Mouse (Mus musculus) 3134 (cell line): ENCODE results near the gene Btbd9.

Experiments used
- DNase-seq: peaks from one replicate; pipeline ENCODE4 v3.0.0-alpha.2; 2011; ENCODE audit warnings: low spot score; ENCODE audit not compliant: insufficient read length; ENCODE audit errors: extremely low read depth

The Btbd9 gene

GRCm38 (mm10) chr17:30348031-30348430, 228.3 kb downstream of the Btbd9 start:
- no peak for DNase-seq

GRCm38 (mm10) chr17:30347101-30347613, 229.1 kb downstream of the Btbd9 start:
- DNase-seq: no peak

GRCm38 (mm10) chr17:30345008-30345407, 231.3 kb downstream of the Btbd9 start:
- DNase-seq: no peak

- DNase-seq: no peak
These were observed 232.4 kb downstream of the Btbd9 start for GRCm38 (mm10) chr17:30343701-30344473.

DNA sequence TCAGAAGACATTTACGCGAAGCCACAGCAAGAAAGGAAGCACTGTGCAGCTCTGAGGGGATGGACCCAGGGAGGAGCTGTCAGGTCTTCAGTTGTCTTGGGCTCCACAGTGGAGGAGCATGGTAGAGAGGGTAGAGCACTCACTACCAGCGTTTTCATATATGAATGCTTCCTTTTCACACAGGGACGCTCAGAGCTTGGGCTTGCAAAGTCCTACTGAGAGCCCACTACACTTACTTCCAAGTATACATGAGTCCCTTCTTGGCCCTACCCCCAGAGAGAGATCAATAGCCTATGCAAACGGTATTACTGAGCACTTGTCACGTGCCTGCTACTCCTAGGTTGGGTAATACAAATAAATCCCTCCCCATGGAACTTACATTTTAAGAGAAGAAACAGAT, 234.7 kb downstream of the Btbd9 start:
- DNase-seq: no peak

- no peak for DNase-seq
These were observed 235.7 kb downstream of the Btbd9 start for GRCm38 (mm10) chr17:30340495-30341126.

DNA sequence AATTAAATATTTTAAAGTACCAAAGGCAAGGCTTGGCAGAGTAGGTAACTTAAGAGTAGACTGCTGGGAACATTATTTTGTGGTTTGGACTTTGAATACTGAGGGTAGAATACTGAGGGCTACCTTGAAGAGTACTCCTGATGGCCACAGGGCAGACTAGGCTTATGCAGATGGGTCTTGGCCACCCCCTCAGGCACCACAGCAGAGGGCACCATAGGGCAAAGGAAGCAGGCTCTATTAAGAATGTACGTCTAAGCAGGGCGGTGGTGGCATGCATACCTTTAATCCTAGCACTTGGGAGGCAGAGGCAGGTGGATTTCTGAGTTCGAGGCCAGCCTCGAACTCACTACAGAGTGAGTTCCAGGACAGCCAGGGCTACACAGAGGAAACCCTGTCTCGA, 237.0 kb downstream of the Btbd9 start:
- DNase-seq: no peak

- DNase-seq: no peak
These were observed 239.5 kb downstream of the Btbd9 start for GRCm38 (mm10) chr17:30336816-30337215.

GRCm38 (mm10) chr17:30336280-30336679, 240.0 kb downstream of the Btbd9 start:
- no peak for DNase-seq

GRCm38 (mm10) chr17:30335746-30336145, 240.5 kb downstream of the Btbd9 start:
- no peak for DNase-seq

DNA sequence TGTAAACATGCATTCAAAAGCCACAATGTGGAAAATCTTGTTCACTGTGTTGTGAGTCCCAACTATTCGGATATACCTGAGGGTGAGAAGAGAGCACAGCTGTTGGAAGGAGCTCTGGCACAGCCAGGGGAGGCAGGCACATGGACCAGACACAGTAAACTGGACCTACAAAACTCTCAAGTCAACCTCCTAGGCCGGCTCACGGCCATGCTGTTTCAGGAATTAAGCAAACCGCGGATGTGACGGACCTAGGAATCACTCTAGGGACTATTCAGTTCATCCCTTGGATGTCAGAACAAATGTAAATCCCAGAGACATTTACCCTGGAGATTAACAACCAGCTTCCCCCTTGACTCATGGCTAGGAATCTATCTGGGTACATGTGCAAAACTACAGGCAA, 242.0 kb downstream of the Btbd9 start:
- no peak for DNase-seq

GRCm38 (mm10) chr17:30333136-30333535, 243.2 kb downstream of the Btbd9 start:
- no peak for DNase-seq

- no peak for DNase-seq
These were observed 244.9 kb downstream of the Btbd9 start for GRCm38 (mm10) chr17:30331380-30331779.

GRCm38 (mm10) chr17:30329531-30329930, 246.8 kb downstream of the Btbd9 start:
- DNase-seq: no peak

- DNase-seq: no peak
These were observed 247.4 kb downstream of the Btbd9 start for GRCm38 (mm10) chr17:30328924-30329323.

- DNase-seq: no peak
These were observed 249.4 kb downstream of the Btbd9 start for GRCm38 (mm10) chr17:30326906-30327305.

DNA sequence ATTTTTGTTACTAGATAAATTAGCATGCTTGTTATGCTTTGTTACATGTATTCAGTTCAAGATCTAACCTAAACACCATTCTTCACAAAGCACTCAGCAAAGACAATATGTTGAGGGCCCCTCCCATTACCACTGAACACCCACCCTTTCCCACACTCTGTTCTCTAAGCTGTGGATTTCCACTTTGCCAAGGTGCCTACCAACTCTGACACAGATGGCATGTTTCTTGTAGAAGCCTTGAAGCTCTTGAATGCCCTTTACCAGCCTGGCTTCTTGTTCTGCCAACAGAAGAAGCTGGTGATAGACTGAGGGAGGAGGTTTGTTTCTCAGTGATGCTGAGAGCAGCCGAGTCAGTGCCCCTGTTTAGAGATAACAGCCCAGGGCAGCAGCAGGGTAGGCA, 256.0 kb downstream of the Btbd9 start:
- DNase-seq: no peak

DNA sequence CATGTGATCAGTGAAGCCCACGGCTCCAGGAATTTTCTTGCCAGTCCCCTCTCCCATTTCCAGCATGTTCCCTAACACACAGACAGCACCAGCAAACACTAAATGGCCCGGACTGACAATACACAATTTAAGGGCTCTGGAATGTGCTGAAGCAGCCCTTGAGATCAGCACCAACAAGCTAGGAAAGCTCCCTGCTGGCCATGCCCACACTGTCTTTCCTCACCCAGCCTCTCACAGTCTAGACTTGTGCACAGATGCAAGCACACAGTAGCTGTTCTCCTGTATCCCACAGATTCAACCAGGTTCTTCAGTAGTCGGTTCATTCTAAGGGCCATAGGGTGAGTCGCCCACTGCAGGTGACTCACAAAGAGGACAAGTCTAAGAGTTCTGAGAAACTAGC, 263.6 kb downstream of the Btbd9 start:
- no peak for DNase-seq

DNA sequence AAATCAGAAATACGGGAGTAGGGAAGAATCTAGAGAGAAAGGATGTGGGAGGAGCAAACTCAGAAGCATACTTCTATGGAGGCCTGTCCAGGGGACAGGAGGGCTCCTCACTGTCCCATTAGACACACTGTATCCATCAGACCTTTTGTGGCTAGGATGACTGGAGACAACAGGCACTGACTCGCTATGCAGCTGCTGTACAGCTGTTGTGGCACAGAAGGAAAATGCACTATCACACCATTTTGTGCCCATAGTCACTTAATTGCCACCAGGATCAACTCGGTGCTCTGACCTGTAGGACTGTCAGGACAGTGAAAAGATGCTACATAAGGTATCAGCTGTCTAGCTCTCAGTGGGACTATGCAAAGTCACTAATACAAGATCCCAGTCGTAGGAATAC, 266.7 kb downstream of the Btbd9 start:
- no peak for DNase-seq

- DNase-seq: no peak
These were observed 267.4 kb downstream of the Btbd9 start for GRCm38 (mm10) chr17:30308889-30309288.

- DNase-seq: no peak
These were observed 268.0 kb downstream of the Btbd9 start for GRCm38 (mm10) chr17:30308317-30308716.

DNA sequence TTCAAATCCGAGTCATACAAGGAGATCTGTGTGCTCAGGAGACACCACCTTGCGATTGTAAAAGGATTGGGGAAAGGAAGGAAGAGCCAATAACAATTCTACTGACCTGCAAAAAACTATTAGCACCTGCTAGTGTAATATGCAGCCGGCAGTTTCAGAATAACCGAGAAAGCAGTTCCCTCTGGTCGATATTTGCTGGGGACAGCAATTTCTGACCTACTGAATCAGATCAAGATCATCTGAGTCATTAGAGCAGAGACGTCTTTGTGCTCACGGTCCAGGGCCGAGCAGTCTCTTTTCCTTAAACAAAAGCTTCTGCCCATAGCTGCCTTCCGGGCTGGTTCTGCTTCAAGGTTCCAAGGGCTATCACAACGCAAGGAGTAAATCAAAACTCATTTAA, 269.1 kb downstream of the Btbd9 start:
- DNase-seq: no peak
